Mouse (Mus musculus): ENCODE measurements around the gene Far2. TPM values are rescaled to one million over a fixed set of nuclear protein-coding genes. Genes with fewer than 3 reads are reported as not detected.
"Not testable (repeated sequence)": the region's sequence is repeated elsewhere in the genome, so short reads cannot be mapped to it uniquely, and the experiment has no call there.

Far2 gene
- polyA plus RNA-seq, 1 experiment from 2014 or later: 3.8 TPM

DNA sequence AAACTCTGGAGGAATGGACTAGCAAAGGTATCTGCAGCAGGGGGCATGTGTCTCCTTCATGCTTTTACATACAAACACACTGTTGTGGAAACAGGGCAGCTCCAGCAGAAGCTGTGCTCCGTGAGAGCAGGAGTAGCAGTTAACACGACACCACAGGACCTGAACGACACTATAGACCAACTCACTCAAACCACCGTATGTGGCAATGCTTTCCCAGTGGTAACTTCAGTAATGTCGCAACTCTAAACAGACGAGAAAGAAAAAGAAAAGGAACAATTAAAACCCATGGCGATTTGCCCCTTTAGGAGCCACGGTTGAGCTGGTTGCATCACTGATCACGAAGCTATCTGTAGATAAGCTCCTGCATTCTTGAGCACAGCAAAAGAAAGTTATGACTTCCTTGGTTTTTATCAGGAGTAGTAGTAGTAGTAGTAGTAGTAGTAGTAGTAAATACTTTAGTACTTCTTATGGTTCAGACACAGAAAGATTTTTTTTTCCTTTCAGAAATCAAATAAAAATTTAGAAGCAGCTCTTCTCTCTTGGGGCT is 58.7 kb downstream of the Far2 start:
- ATAC-seq (ENCODE audit: low FRiP score) (no peak), DNase-seq (ENCODE audit: low spot score) (no peak)
- H3K4me2 ChIP-seq (replicated peaks; ENCODE audit: low read depth, low read length): no peak overlapping the region
- no peaks in the 10 kb centered on the region for H3K27me3 ChIP-seq (ENCODE audit: control insufficient read depth, insufficient read depth, low read length)
- H3K9me3 ChIP-seq (ENCODE audit: control insufficient read depth, low read length): no peaks in the 10 kb centered on the region
- no peaks in the 10 kb centered on the region for H3K4me1 ChIP-seq (replicated peaks; ENCODE audit: control insufficient read depth, insufficient read depth, low read length)
- H3K4me3 ChIP-seq (ENCODE audit: low read depth, low read length): no peak overlapping the region
- no peaks in the 10 kb centered on the region for H3K36me3 ChIP-seq (ENCODE audit: control insufficient read depth, insufficient read depth, low read length)
- 79% methylated on average over 9 of the region's 9 CpGs for WGBS
- H3K9ac ChIP-seq (ENCODE audit: low read depth, low read length): no peak overlapping the region
- H3K27ac ChIP-seq (ENCODE audit: low read depth, low read length): no peak overlapping the region

DNA sequence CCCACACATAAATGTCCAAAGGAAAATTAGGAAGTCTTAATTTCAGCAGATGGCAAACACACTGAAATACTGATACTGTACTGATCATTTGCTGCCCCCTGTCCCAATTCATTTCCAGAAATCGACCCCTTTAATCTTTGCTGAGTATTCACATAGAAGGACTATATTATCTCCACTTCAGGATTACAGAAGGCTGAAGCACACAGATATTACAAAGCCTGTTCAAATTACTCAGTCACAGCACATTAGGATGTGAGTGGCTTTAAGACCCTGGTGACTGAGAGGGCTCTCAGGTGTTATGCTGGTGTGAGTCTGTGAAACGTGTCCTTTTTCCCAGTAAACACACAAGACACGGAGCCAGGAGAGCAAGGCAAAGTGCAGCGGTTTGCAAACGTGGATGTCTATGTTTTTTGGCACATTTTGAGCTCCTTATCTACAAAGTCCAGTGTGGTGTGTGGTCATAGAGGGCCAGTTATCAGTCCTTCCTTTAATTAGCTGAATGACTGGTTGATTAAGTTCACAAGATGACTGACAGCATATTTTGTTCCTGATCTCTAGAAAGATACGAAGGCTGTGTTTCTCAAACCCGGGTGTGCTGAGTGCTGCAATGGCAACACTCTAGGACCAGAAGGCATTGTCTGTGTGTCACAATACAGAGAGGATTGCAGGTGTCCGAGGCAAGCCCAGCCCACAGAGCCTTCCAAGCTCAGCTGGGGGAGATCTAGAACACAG is 61.8 kb downstream of the Far2 start:
- H3K9ac ChIP-seq (ENCODE audit: low read depth, low read length): no peak overlapping the region
- no peak overlapping the region for H3K4me3 ChIP-seq (ENCODE audit: low read depth, low read length)
- 68% methylated on average over 8 of the region's 8 CpGs for WGBS
- no peak overlapping the region for H3K27ac ChIP-seq (ENCODE audit: low read depth, low read length)
- no peaks in the 10 kb centered on the region for H3K4me1 ChIP-seq (replicated peaks; ENCODE audit: control insufficient read depth, insufficient read depth, low read length)
- no peak for DNase-seq (ENCODE audit: low spot score)
- no peaks in the 10 kb centered on the region for H3K9me3 ChIP-seq (ENCODE audit: control insufficient read depth, low read length)
- H3K4me2 ChIP-seq (replicated peaks; ENCODE audit: low read depth, low read length): no peak overlapping the region
- H3K27me3 ChIP-seq (ENCODE audit: control insufficient read depth, insufficient read depth, low read length): no peaks in the 10 kb centered on the region
- H3K36me3 ChIP-seq (ENCODE audit: control insufficient read depth, insufficient read depth, low read length): no peaks in the 10 kb centered on the region
- no peak for ATAC-seq (ENCODE audit: low FRiP score)

DNA sequence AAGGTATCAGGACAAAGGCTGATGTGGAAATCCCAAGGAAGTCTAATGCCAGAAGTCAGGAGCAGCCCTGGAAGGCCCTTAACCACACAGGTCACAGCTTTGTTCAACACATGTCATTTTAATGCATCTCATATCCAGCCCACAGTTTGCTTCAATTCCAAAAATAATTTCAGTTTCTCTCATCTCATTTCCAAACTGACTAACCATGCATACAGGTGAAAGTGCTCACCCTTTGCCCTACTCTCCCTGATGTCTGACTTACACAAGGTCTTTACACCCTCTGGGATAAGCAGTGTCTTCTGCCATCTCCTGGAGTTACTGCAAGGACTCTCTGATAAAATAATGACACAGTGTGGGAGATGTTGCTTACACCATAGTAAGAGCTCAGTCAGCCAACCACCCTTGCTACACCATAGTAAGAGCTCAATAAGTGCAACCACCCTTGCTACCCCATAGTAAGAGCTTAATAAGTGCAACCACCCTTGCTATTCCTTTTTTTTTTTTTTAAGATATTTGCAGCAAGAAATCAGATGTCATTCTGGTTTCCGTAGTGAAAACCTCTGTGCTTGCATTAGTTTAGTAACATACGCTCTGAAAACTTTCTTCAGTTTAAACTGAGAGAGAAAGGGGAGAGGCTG is 64.1 kb downstream of the Far2 start:
- WGBS: 82% methylated on average over 2 of the region's 2 CpGs
- H3K36me3 ChIP-seq (ENCODE audit: control insufficient read depth, insufficient read depth, low read length): no peaks in the 10 kb centered on the region
- no peak overlapping the region for H3K27ac ChIP-seq (ENCODE audit: low read depth, low read length)
- no peak for DNase-seq (ENCODE audit: low spot score)
- no peak for ATAC-seq (ENCODE audit: low FRiP score)
- no peak overlapping the region for H3K4me2 ChIP-seq (replicated peaks; ENCODE audit: low read depth, low read length)
- no peaks in the 10 kb centered on the region for H3K9me3 ChIP-seq (ENCODE audit: control insufficient read depth, low read length)
- H3K4me3 ChIP-seq (ENCODE audit: low read depth, low read length): no peak overlapping the region
- no peaks in the 10 kb centered on the region for H3K4me1 ChIP-seq (replicated peaks; ENCODE audit: control insufficient read depth, insufficient read depth, low read length)
- no peaks in the 10 kb centered on the region for H3K27me3 ChIP-seq (ENCODE audit: control insufficient read depth, insufficient read depth, low read length)
- H3K9ac ChIP-seq (ENCODE audit: low read depth, low read length): no peak overlapping the region

DNA sequence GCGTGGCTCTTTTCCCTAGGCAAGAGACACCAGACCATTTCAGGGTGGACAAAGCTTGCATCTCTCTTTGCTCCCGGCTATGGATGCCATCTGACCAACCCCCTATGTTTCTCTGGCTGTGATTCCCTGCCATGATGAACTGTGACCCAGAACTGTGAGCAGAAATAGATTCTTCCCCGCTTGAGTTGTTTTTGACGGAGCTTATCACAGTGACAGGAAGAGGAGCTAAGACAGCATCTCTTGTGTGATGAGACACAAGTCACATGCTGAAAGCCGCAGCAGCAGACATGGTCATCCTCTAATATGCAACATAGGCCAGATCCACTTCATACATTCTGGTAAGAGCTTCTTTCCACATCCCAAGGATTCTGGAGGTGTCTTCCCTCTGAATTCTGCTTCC is 69.3 kb downstream of the Far2 start:
- WGBS: 84% methylated on average over 5 of the region's 5 CpGs
- Histone ChIP-seq H3K4me1 (replicated peaks; ENCODE audit: control insufficient read depth, insufficient read depth, low read length) (no peaks in the 10 kb centered on the region), H3K4me3 (ENCODE audit: low read depth, low read length) (no peak overlapping the region), H3K4me2 (replicated peaks; ENCODE audit: low read depth, low read length) (no peak overlapping the region), H3K27ac (ENCODE audit: low read depth, low read length) (no peak overlapping the region), H3K27me3 (ENCODE audit: control insufficient read depth, insufficient read depth, low read length) (no peaks in the 10 kb centered on the region), H3K9ac (ENCODE audit: low read depth, low read length) (no peak overlapping the region), H3K9me3 (ENCODE audit: control insufficient read depth, low read length) (no peaks in the 10 kb centered on the region), H3K36me3 (ENCODE audit: control insufficient read depth, insufficient read depth, low read length) (no peaks in the 10 kb centered on the region)
- ATAC-seq (ENCODE audit: low FRiP score): no peak
- no peak for DNase-seq (ENCODE audit: low spot score)

DNA sequence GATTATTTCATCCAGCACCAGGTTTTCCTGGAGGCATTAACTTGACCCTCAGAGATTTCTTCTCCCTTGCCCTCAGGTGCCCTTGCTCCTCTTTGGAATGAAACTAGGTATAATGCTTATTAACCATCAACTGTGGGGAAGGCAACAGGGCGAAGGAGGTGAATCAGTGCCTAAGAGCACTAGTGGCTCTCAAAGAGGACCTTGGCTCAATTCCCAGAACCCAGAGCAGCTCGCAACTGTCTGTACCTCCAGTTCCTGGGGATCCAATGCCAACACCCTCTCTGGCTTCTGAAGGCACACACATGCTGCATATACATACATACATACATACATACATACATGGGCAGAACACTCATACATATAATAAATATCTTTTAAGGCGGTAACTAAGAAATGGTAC is 69.8 kb downstream of the Far2 start:
- Histone ChIP-seq H3K27me3 (ENCODE audit: control insufficient read depth, insufficient read depth, low read length) (no peaks in the 10 kb centered on the region), H3K27ac (ENCODE audit: low read depth, low read length) (no peak overlapping the region), H3K4me3 (ENCODE audit: low read depth, low read length) (no peak overlapping the region), H3K9ac (ENCODE audit: low read depth, low read length) (no peak overlapping the region), H3K9me3 (ENCODE audit: control insufficient read depth, low read length) (no peaks in the 10 kb centered on the region), H3K4me1 (replicated peaks; ENCODE audit: control insufficient read depth, insufficient read depth, low read length) (no peaks in the 10 kb centered on the region), H3K4me2 (replicated peaks; ENCODE audit: low read depth, low read length) (no peak overlapping the region), H3K36me3 (ENCODE audit: control insufficient read depth, insufficient read depth, low read length) (no peaks in the 10 kb centered on the region)
- ATAC-seq (ENCODE audit: low FRiP score) (no peak), DNase-seq (ENCODE audit: low spot score) (no peak)
- WGBS: 94% methylated on average over 3 of the region's 3 CpGs

DNA sequence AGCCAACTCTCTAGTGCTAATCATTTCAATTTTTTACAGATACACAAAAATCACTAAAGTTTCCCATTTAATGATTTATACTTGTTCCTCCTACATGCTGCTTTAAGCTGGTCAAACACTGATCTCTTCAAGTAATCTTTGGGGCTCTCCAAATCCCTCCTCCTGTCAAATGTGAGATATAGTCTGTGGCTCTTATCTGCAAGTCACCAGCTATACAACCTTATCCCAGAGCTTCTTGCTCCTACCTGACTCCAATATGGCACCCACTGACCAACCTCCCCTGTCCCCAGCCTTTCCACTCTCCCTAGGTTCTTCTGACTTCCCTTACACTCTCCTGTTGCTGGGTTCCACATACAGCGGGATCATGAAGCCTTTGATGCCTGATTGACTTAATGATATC is 70.6 kb downstream of the Far2 start:
- Histone ChIP-seq H3K4me2 (replicated peaks; ENCODE audit: low read depth, low read length) (no peak overlapping the region), H3K36me3 (ENCODE audit: control insufficient read depth, insufficient read depth, low read length) (no peaks in the 10 kb centered on the region), H3K9me3 (ENCODE audit: control insufficient read depth, low read length) (no peaks in the 10 kb centered on the region), H3K4me3 (ENCODE audit: low read depth, low read length) (no peak overlapping the region), H3K9ac (ENCODE audit: low read depth, low read length) (no peak overlapping the region), H3K27ac (ENCODE audit: low read depth, low read length) (no peak overlapping the region), H3K4me1 (replicated peaks; ENCODE audit: control insufficient read depth, insufficient read depth, low read length) (no peaks in the 10 kb centered on the region), H3K27me3 (ENCODE audit: control insufficient read depth, insufficient read depth, low read length) (no peaks in the 10 kb centered on the region)
- 90% methylated on average over 1 of the region's 1 CpGs for WGBS
- no peak for DNase-seq (ENCODE audit: low spot score)
- ATAC-seq (ENCODE audit: low FRiP score): no peak

DNA sequence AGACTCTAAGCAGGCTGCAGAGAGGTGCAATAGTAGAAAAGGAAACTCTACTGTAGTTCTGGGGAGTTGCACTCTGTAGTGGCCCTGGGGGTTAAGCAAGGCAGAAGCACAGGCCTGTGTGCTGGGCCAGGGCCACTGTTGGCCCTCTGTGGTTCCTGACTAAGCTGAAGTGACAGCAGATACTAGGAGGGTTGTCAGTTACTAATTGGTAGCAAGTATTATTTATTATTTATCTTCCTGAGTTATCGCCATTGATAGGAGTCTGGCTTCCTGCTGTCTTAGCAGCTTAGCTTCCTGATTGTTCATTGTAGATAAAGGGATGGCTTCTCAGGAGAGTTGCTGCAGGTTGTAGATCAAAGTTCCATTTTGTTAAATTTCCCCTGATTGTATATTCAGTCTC is 73.6 kb downstream of the Far2 start:
- 94% methylated on average over 1 of the region's 1 CpGs for WGBS
- Histone ChIP-seq H3K9ac (ENCODE audit: low read depth, low read length) (no peak overlapping the region), H3K27ac (ENCODE audit: low read depth, low read length) (no peak overlapping the region), H3K27me3 (ENCODE audit: control insufficient read depth, insufficient read depth, low read length) (no peaks in the 10 kb centered on the region), H3K4me2 (replicated peaks; ENCODE audit: low read depth, low read length) (no peak overlapping the region), H3K36me3 (ENCODE audit: control insufficient read depth, insufficient read depth, low read length) (no peaks in the 10 kb centered on the region), H3K4me1 (replicated peaks; ENCODE audit: control insufficient read depth, insufficient read depth, low read length) (no peaks in the 10 kb centered on the region), H3K4me3 (ENCODE audit: low read depth, low read length) (no peak overlapping the region), H3K9me3 (ENCODE audit: control insufficient read depth, low read length) (no peaks in the 10 kb centered on the region)
- ATAC-seq (ENCODE audit: low FRiP score) (no peak), DNase-seq (ENCODE audit: low spot score) (no peak)

DNA sequence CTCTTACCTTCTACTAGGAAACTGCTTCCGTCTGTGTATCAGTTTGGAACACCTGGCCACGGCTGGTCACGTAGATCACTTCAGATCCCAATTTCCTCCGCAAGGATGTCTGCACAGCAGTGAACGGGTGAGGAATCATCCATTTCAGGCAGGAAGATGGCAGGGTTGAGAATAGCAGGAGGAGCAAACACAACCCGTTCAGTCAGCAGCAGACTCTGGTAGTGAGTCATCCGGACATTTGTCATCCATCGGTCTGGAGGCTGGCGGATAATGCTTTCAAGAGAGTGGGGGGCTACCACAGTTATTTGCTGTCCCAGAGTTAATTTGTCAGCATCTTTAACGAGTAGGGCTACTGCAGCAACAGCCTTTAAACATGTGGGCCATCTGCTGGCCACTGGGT is 79.8 kb downstream of the Far2 start:
- 88% methylated on average over 10 of the region's 10 CpGs for WGBS
- H3K9ac ChIP-seq (ENCODE audit: low read depth, low read length); H3K4me2 ChIP-seq (replicated peaks; ENCODE audit: low read depth, low read length); H3K27me3 ChIP-seq (ENCODE audit: control insufficient read depth, insufficient read depth, low read length); H3K9me3 ChIP-seq (ENCODE audit: control insufficient read depth, low read length); H3K36me3 ChIP-seq (ENCODE audit: control insufficient read depth, insufficient read depth, low read length); H3K4me1 ChIP-seq (replicated peaks; ENCODE audit: control insufficient read depth, insufficient read depth, low read length); H3K27ac ChIP-seq (ENCODE audit: low read depth, low read length); H3K4me3 ChIP-seq (ENCODE audit: low read depth, low read length); ATAC-seq (ENCODE audit: low FRiP score); DNase-seq (ENCODE audit: low spot score): not testable (repeated sequence)

DNA sequence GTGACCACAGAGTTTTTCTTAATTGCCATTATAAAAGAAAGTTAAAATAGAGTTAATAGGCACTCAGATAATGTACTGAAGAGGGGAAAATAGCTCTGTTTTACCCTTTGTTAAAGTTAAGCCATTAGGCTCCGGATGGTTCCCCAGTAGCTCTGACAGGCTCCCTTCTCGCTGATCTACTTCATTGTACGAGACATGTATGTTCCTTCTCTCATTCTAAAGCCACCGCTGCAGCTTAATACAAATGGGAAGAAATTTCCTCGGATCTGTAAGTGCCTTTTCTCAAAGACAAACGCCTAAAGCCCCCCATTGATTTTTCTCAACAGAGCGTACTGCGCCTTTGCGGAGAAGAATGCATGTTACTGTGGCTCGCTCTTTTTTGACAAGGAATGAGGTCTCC is 85.3 kb downstream of the Far2 start:
- no peaks in the 10 kb centered on the region for H3K9me3 ChIP-seq (ENCODE audit: control insufficient read depth, low read length)
- H3K9ac ChIP-seq (ENCODE audit: low read depth, low read length): no peak overlapping the region
- ATAC-seq (ENCODE audit: low FRiP score) (0 out of 2 replicates have a peak, but pooled peaks have one; percentile 32), DNase-seq (ENCODE audit: low spot score) (peak; percentile 6)
- no peaks in the 10 kb centered on the region for H3K36me3 ChIP-seq (ENCODE audit: control insufficient read depth, insufficient read depth, low read length)
- H3K4me1 ChIP-seq (replicated peaks; ENCODE audit: control insufficient read depth, insufficient read depth, low read length): no peaks in the 10 kb centered on the region
- H3K27ac ChIP-seq (ENCODE audit: low read depth, low read length): no peak overlapping the region
- H3K4me3 ChIP-seq (ENCODE audit: low read depth, low read length): no peak overlapping the region
- no peaks in the 10 kb centered on the region for H3K27me3 ChIP-seq (ENCODE audit: control insufficient read depth, insufficient read depth, low read length)
- 45% methylated on average over 10 of the region's 10 CpGs for WGBS
- no peak overlapping the region for H3K4me2 ChIP-seq (replicated peaks; ENCODE audit: low read depth, low read length)

Data from hindbrain, embryonic 11.5 days (tissue).